Mouse (Mus musculus): ENCODE data around the gene Rbm5.
A peak's percentile ranks its signal among the peaks of the same experiment; 100 is the strongest.

Gene Rbm5

DNA sequence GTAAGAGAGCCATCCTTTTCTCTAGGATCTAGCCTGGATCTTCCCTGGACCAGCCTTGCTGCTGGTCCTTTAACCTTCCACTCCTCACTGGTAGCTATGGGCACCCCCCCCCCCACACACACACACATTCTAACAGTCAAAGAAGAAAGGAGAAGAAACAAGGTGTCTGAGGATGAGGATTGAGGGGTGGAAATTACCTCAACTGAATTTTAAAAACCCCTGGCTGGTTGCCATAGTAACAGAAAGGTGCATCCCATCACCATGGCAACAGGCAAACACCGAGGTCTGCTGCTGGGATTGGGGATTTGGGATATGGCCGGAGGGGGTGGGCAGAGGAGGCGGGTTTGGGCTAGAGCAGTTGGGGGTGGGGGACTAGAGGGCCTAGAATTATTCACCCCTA, 41.1 kb downstream of the Rbm5 start:
- DNase-seq = no peak

DNA sequence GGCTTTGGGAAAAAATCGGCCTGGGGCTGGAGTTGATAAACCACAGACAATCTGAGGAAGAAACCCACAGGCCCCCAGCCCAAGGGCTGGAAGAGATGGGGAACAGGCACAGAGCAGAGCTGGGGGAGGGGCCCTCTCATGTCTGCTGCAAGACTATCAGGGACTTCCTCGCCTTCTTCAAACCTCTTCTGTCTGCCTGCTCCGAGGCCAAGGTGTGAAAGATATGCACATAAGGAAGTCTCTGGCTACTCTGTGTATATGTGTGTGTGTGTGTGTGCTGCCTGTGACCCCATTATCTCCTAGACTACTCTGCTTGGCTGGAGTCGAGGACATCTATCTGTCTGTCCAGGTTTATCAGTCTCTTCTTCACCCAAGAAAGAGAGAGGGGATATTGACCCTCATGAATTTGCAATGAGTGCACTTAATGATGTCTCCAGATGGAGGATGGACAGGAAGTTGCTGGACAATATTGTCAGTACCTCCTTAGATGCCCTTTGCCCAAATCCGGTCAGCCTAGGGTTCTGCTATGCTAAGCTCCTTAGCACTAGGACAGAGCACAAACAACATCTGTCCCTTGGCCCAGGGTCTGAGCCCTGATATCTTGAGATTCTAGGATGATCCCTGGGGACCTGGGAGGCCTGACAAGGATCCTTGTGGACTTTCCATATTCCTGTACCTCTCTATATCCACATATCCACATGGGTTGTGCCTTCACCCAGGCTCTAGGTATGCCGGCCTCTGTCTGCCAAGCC, 41.7 kb downstream of the Rbm5 start:
- no peak for DNase-seq

GRCm38 (mm10) chr9:107727041-107727440, 43.8 kb downstream of the Rbm5 start:
- peak in 1 of 2 experiments; percentile 56 for DNase-seq

GRCm38 (mm10) chr9:107724796-107725195, 46.0 kb downstream of the Rbm5 start:
- no peak for DNase-seq

GRCm38 (mm10) chr9:107723794-107724531, 46.8 kb downstream of the Rbm5 start:
- DNase-seq = peak; percentile 73 to 88

DNA sequence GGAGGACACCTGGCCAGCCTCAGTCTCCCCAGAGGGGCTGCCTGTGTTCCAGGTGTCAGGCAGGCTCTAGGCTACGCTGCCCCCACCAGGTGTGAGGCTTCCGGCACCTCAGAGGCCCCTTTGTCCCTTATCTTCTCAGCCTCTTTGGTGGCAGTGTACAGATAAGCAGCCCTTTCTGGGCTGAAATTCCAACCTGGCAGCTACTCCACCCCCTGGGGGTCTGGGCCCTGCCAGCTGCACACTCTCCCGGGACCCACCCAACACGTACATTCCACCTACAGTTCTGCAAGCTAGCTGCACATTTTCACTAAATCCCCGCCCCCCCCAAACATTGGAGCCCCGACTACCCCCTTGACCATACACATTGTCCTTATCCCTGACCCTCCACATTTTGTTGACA, 47.5 kb downstream of the Rbm5 start:
- DNase-seq = no peak

DNA sequence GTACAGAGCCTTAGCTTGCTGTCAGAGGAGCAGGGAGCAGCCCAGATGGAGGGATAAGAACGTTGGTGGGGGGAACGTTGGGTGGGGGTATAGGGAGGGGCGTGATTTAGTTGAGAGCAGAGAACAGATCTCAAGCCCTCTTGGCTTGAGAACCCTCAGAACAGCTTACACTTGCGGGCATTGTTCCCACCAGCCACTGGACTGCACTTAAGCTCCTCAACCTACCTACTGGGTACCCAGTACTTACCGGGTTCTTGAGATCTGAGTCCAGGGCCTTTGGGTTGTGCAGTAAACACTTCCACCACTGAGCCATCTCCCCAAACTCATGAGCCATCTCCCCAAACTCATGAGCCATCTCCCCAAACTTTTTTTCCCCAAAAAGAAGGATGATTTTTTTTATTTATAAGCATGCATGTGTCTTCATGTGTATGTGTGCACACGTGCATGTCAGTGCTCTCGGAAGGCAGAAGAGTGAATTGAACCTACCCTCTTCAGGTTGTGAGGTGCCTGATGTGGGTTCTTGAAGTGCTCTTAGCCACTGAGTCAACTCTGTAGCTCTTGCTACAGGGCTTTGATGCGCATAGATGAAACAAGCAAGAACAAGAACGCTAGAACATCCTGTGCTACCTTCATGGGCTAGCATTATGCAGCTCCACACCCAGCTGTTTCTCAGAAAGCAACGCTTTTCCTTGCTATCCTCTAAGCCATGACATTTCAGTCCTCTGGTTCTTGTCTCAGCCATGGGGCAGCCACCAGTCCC, 51.8 kb downstream of the Rbm5 start:
- DNase-seq = no peak

DNA sequence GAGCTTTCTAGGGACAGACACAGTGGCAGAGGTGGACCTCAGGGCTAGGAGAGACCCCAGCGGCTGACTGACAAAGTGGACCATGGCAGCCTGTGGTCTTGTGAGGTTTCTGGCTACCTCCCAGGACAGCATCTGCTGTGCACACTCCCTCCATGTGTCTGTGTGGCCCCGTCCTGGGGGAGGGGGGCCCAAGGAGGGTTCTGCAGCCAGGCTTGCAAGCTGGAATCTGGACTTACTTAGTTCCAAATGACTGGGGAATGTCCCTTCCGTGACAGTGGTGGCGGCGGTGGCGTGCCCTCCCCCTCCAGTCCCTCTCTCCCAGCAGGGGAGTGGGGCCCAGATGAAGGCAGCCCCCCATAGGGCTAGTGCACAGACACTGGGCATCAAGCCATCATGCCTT, 53.8 kb downstream of the Rbm5 start:
- no peak for DNase-seq

- no peak for DNase-seq
Measured at GRCm38 (mm10) chr9:107715632-107716031, 55.2 kb downstream of the Rbm5 start.

DNA sequence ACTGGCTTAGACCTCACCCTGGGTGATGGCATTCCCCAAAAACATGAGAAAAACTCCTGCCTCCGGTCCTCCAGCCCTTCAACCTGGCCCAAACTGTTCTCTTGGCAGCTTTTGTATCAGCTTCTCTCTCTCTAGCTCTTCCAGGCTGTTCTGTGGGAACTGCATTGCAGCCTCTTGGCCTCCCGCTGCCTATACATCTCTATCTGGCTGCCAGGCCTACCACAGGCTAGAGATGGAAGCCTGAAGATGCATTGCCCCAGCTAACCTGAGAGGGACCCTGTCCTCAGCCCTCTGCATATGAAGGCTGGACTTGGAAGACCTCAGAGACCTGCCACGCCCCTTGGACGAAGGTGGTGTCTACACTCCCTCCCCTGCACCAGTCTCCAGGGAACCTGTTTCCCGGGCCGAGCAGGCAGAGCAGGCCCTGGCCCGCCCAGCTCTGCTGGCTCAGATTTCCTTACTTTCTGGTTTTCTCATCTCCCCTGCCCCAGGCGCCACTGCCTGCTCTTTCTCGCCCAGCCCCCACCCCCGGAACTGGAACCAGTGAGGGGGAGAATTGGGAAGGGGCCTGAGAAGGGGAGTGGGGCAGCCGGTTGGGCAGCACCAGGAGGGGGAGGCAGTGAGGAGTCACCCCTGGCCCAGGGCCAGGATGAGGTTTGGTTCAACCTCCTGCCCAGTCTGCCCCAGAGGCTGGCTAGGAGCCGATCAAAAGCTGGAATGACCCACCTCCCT, 56.4 kb downstream of the Rbm5 start:
- peak; percentile 66 to 85 for DNase-seq

GRCm38 (mm10) chr9:107709697-107710483, 60.9 kb downstream of the Rbm5 start, which contains the start of gene Sema3f:
TSS of gene Sema3f (minus strand) at chr9:107710475.
- DNase-seq = peak; percentile 86 to 93

- DNase-seq = no peak
Measured at GRCm38 (mm10) chr9:107709096-107709696, 61.6 kb downstream of the Rbm5 start.

DNA sequence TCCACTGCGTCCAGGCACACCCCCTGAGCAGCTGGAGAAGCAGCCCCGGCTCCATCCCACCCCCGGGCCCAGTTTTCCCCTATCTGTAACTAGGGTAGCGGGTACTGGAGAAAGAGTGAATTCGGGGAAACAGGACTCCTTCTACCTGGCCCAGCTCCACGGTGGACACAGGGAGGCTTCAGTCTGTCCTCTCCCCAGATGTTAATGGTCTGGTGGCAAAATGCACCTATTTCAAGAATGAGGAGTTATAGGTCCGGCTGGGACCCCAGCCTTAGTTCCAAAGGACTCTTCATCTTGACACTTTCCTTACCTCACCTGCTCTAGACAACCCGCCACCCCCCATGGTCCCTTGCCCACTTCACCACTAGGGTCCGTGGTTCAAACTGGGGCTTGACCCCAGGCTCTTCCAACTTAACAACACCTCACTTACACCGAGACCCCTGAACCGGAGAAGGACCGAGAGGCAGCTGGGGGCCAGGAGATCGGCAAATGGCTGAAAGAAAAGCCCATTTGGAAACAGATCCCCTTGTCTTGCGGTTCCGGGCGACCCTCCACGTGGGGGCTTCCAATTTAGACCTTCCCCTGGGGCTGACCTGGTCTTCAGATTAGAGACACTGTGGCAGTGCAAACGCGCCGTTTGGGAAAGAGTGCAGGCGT, 62.2 kb downstream of the Rbm5 start:
- no peak for DNase-seq

- no peak for DNase-seq
Measured at GRCm38 (mm10) chr9:107707701-107708438, 62.9 kb downstream of the Rbm5 start.

- DNase-seq = no peak
Measured at GRCm38 (mm10) chr9:107706781-107707211, 64.0 kb downstream of the Rbm5 start.

DNA sequence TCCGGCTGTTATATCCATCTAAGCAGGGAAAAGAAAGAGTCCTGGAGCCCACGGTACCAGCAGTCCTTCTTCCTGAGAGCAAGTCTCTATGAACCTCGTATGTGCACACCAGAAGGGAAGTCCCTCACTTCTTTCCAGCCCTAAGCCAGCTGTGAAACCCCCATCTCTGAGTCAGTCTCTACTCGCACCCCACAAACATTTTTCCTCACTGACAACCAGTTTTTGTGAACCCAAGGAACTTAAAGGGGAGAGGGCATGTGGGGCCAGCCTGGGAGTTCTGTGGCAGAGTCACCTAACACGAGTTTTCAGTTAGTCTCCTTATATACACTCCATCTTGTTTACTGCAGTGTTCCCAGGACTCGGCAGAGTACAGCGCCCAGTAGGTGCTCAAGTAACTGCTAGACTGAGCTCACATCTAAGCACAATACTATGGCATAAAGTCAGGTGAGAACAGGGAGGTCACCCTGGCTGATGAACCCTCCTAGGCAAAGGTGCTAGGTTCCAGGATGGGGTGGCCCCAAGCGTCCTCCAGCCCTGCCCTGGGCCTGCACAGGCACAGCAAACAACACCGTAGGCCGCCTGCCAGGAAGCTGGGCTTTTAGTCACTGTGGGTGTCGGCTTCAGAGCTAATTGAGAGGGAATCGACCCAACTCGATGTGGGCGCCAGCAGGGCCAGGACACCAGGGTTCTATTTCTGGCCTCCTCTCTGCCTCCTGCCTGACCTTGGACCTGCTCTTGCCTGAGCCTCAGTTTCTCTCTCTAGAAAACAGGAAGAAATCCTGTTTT, 67.3 kb downstream of the Rbm5 start:
- DNase-seq = peak; percentile 47 to 61

- DNase-seq = peak in 1 of 2 experiments; percentile 34
Measured at GRCm38 (mm10) chr9:107702606-107703185, 68.1 kb downstream of the Rbm5 start.

DNA sequence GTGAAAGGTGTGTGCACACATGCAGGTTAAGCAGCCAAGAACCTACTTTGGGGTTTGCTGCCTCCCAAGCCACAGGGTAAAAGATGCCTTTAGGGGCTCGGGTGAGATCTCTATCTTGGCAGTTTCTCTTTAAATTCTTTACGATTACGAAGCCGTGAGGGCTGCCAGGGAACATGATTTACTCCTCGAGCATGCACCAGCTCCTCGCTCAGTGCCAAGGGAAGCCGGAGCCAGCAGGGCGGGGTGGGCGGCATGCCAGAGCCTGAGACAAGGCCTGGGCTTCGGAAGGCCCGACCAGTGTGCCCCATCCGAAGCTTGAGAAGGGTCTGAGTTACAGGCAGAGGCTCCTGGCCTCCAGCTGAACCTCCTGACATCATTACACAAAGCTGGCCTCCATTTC, 69.2 kb downstream of the Rbm5 start:
- DNase-seq = peak; percentile 80 to 88

GRCm38 (mm10) chr9:107700114-107700571, 70.7 kb downstream of the Rbm5 start:
- peak in 1 of 2 experiments; percentile 48 for DNase-seq

Measured in kidney, postnatal 25 days (tissue).